Mouse (Mus musculus): ENCODE results near the gene Gm10959. TPM values are rescaled to one million over a fixed set of nuclear protein-coding genes. Genes with fewer than 3 reads are reported as not detected.
"Not testable (repeated sequence)": the region's sequence is repeated elsewhere in the genome, so short reads cannot be mapped to it uniquely, and the experiment has no call there.

Gm10959 gene
- not detected in 2 replicates for polyA plus RNA-seq (2014; fragmentation: Nextera tagmentation; extraction: Ambion mirVana)

DNA sequence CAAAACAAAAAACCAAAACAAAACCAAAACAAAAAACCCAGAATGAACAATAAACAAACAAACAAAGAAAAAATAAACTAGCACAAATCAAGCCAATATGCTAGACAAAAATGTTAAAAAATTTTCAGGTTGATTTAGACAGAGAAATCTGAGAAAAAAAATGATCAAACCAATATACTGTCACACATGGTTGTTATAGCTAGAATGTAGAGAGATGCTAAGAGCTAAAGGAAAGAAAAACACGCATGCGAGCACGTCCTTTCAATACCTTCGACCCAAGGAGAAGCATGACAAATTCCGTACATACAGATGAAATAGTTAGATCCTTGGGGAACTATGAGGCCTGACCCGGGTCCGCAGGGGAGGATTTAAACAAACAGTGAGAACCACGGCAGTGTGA is at the start of gene Gm10959:
Gene Gm10959, minus strand, starts transcription at position 101 of the 400 bp plus-strand sequence.
- Histone ChIP-seq H3K36me3 (ENCODE audit: control insufficient read depth, insufficient read depth, low read length) (no peaks in the 10 kb centered on the region), H3K4me3 (ENCODE audit: low read depth, low read length) (no peak within 1 kb of the TSS), H3K9me3 (ENCODE audit: control insufficient read depth, low read length) (no peaks in the 10 kb centered on the region), H3K4me2 (no peak within 1 kb of the TSS), H3K4me1 (replicated peaks; ENCODE audit: control insufficient read depth, insufficient read depth, low read length) (peaks cover 5% of the 10 kb centered on the region), H3K27me3 (replicated peaks; ENCODE audit: control insufficient read depth, insufficient read depth, low read length) (no peaks in the 10 kb centered on the region), H3K9ac (ENCODE audit: low read depth, low read length) (no peak within 1 kb of the TSS), H3K27ac (ENCODE audit: low read depth, low read length) (no peak within 1 kb of the TSS)
- 89% methylated on average over 8 of the region's 8 CpGs for WGBS
- no peak for DNase-seq (ENCODE audit: low spot score)
- no peak for ATAC-seq (replicated peaks; ENCODE audit: low FRiP score)

DNA sequence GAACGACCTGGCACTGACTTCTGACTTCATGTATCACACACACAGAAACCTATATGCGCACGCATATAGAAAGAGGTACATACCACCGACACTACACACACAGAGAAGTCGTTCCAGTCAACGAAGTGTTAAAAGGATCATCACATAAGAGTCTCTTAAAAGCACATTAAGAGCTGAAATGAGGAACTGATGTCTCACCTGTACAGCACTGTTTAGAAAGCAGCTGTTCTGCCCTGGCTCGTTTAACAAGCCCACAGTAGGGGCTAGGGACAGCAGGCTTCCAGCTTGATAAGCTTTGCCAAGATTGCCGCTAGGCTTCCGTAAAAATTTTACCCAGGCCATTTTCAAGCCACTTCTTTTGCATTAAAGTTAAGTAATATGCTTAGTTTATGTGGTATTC is 49.2 kb upstream of the Gm10959 start:
- DNase-seq (ENCODE audit: low spot score) (no peak), ATAC-seq (replicated peaks; ENCODE audit: low FRiP score) (no peak)
- Histone ChIP-seq H3K4me3 (ENCODE audit: low read depth, low read length) (no peak overlapping the region), H3K9me3 (ENCODE audit: control insufficient read depth, low read length) (no peaks in the 10 kb centered on the region), H3K27me3 (replicated peaks; ENCODE audit: control insufficient read depth, insufficient read depth, low read length) (no peaks in the 10 kb centered on the region), H3K27ac (ENCODE audit: low read depth, low read length) (no peak overlapping the region), H3K4me1 (replicated peaks; ENCODE audit: control insufficient read depth, insufficient read depth, low read length) (no peaks in the 10 kb centered on the region), H3K4me2 (no peak overlapping the region), H3K9ac (ENCODE audit: low read depth, low read length) (no peak overlapping the region), H3K36me3 (ENCODE audit: control insufficient read depth, insufficient read depth, low read length) (0 out of 2 replicates have a peak, but pooled peaks cover 4% of the 10 kb centered on the region)
- WGBS: 89% methylated on average over 9 of the region's 9 CpGs

DNA sequence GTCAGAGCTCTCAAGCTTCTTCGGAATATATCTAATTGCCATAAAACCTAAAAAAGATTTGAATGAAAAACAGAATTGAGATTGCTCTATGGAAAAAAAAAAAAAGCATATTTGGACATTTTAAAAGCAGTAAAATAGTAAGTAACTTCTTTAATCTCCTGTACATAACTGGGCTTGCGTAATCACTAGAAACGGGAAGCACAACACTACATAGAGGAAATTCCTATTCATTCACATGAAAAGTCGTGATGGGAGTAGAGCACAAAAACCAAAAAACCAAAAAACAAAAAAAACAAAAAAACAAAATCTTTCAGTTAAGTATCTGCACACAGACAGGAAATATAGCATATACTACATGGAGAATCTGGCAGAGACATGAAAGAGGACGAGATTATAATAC is 45.1 kb upstream of the Gm10959 start:
- no peak for ATAC-seq (replicated peaks; ENCODE audit: low FRiP score)
- WGBS: 81% methylated on average over 5 of the region's 5 CpGs
- Histone ChIP-seq H3K9me3 (ENCODE audit: control insufficient read depth, low read length) (no peaks in the 10 kb centered on the region), H3K9ac (ENCODE audit: low read depth, low read length) (no peak overlapping the region), H3K4me1 (replicated peaks; ENCODE audit: control insufficient read depth, insufficient read depth, low read length) (no peaks in the 10 kb centered on the region), H3K36me3 (ENCODE audit: control insufficient read depth, insufficient read depth, low read length) (peaks cover 10% of the 10 kb centered on the region; the same call in 1 of the 2 replicates), H3K27me3 (replicated peaks; ENCODE audit: control insufficient read depth, insufficient read depth, low read length) (no peaks in the 10 kb centered on the region), H3K4me3 (ENCODE audit: low read depth, low read length) (no peak overlapping the region), H3K27ac (ENCODE audit: low read depth, low read length) (no peak overlapping the region), H3K4me2 (no peak overlapping the region)
- no peak for DNase-seq (ENCODE audit: low spot score)

DNA sequence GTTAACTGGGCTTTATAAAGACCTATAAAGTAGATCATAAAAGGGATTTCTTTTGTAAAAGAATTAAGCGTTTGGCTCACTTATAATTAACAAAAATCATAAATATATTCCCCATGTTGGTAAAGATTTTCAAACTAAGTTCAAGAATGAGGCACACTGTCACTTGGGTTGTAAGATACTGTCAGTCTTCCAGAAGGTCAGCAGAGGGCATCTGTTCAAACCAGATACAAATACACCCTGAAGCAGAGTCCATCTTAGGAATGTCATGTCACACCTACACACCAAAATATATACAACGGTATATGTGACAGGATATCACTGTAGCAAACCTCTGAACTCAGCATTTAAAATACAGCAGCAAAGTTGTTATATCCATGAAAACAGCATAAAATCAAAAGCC is 31.0 kb upstream of the Gm10959 start:
- Histone ChIP-seq H3K36me3 (ENCODE audit: control insufficient read depth, insufficient read depth, low read length) (peaks cover 6% of the 10 kb centered on the region), H3K4me1 (replicated peaks; ENCODE audit: control insufficient read depth, insufficient read depth, low read length) (no peaks in the 10 kb centered on the region), H3K27me3 (replicated peaks; ENCODE audit: control insufficient read depth, insufficient read depth, low read length) (no peaks in the 10 kb centered on the region), H3K9me3 (ENCODE audit: control insufficient read depth, low read length) (no peaks in the 10 kb centered on the region), H3K9ac (ENCODE audit: low read depth, low read length) (no peak overlapping the region), H3K4me2 (no peak overlapping the region), H3K4me3 (ENCODE audit: low read depth, low read length) (no peak overlapping the region), H3K27ac (ENCODE audit: low read depth, low read length) (no peak overlapping the region)
- no peak for ATAC-seq (replicated peaks; ENCODE audit: low FRiP score)
- DNase-seq (ENCODE audit: low spot score): no peak
- WGBS: 85% methylated on average over 2 of the region's 2 CpGs

DNA sequence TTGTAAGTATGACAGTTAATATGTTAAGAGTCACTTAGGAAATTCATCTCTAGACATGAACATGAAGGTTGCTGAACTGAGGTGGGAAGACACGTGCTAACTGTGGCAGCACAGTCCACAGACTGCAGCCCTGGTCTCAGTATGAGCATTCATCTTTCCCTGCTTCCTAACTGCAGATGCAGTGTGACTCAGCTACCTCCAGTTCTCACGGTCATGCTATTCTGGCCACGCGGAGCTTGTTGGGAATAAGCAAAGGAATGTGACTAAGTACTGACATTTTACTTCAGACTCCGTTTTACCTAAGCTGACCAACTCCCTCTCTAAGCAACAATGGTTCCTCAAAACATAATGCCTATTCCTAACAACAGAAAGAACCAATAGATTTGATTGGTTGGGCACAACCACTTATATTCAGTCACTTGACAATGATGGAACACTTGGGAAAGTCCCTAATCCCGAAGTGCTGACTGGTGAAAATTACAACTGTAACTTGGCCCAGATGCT is 24.3 kb upstream of the Gm10959 start:
- no peak overlapping the region for H3K27ac ChIP-seq (ENCODE audit: low read depth, low read length)
- WGBS: 81% methylated on average over 6 of the region's 6 CpGs
- H3K27me3 ChIP-seq (replicated peaks; ENCODE audit: control insufficient read depth, insufficient read depth, low read length): no peaks in the 10 kb centered on the region
- no peak overlapping the region for H3K4me3 ChIP-seq (ENCODE audit: low read depth, low read length)
- H3K36me3 ChIP-seq (ENCODE audit: control insufficient read depth, insufficient read depth, low read length): no peaks in the 10 kb centered on the region
- H3K9me3 ChIP-seq (ENCODE audit: control insufficient read depth, low read length): no peaks in the 10 kb centered on the region
- H3K9ac ChIP-seq (ENCODE audit: low read depth, low read length): no peak overlapping the region
- no peaks in the 10 kb centered on the region for H3K4me1 ChIP-seq (replicated peaks; ENCODE audit: control insufficient read depth, insufficient read depth, low read length)
- DNase-seq (ENCODE audit: low spot score): no peak
- no peak for ATAC-seq (replicated peaks; ENCODE audit: low FRiP score)
- no peak overlapping the region for H3K4me2 ChIP-seq

DNA sequence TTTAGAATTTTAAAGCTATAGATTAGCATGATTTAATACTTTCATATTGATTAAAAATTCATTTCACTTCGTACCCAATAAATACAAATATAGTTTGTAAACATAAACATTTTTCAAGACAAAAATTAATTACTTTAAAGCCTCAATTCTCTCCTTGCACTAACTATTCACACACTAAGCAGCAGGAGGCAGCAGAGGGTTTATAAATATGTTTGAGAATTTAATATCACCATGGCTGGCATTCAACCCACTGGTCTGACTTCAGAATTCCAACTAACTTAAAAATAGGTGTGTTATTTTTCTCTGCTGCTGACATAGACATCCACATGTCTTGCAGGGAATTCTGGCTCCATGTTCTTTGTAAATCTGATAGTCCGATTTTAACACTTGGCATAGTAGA is 20.1 kb upstream of the Gm10959 start:
- no peak overlapping the region for H3K27ac ChIP-seq (ENCODE audit: low read depth, low read length)
- H3K36me3 ChIP-seq (ENCODE audit: control insufficient read depth, insufficient read depth, low read length): no peaks in the 10 kb centered on the region
- no peaks in the 10 kb centered on the region for H3K27me3 ChIP-seq (replicated peaks; ENCODE audit: control insufficient read depth, insufficient read depth, low read length)
- H3K9me3 ChIP-seq (ENCODE audit: control insufficient read depth, low read length): no peaks in the 10 kb centered on the region
- no peak overlapping the region for H3K9ac ChIP-seq (ENCODE audit: low read depth, low read length)
- no peaks in the 10 kb centered on the region for H3K4me1 ChIP-seq (replicated peaks; ENCODE audit: control insufficient read depth, insufficient read depth, low read length)
- DNase-seq (ENCODE audit: low spot score) (no peak), ATAC-seq (replicated peaks; ENCODE audit: low FRiP score) (no peak)
- no peak overlapping the region for H3K4me3 ChIP-seq (ENCODE audit: low read depth, low read length)
- WGBS: 71% methylated on average over 2 of the region's 2 CpGs
- H3K4me2 ChIP-seq: no peak overlapping the region

DNA sequence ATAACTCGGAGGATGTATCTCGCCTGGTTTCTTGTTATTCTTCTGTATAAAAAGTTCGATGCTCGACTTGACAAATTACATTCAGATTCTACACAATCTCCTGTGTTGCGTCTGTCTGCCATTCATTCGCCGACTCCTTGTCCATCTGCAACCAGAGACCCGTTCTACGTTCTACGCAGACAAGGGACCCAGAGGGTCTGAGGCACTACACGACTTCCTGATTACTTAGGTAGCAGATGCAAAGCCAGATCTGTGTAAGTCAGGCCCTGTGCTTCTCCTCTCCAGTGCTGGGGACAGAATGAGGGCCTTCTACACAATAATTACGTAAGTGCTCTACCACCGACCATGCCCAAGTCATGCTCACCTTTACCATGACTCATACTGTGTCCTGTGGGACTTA is 18.0 kb upstream of the Gm10959 start:
- not testable (repeated sequence) for H3K27ac ChIP-seq (ENCODE audit: low read depth, low read length); ATAC-seq (replicated peaks; ENCODE audit: low FRiP score); H3K9ac ChIP-seq (ENCODE audit: low read depth, low read length); H3K4me2 ChIP-seq; H3K4me3 ChIP-seq (ENCODE audit: low read depth, low read length); H3K4me1 ChIP-seq (replicated peaks; ENCODE audit: control insufficient read depth, insufficient read depth, low read length); H3K27me3 ChIP-seq (replicated peaks; ENCODE audit: control insufficient read depth, insufficient read depth, low read length); DNase-seq (ENCODE audit: low spot score); H3K9me3 ChIP-seq (ENCODE audit: control insufficient read depth, low read length); H3K36me3 ChIP-seq (ENCODE audit: control insufficient read depth, insufficient read depth, low read length)
- WGBS: 89% methylated on average over 13 of the region's 13 CpGs

DNA sequence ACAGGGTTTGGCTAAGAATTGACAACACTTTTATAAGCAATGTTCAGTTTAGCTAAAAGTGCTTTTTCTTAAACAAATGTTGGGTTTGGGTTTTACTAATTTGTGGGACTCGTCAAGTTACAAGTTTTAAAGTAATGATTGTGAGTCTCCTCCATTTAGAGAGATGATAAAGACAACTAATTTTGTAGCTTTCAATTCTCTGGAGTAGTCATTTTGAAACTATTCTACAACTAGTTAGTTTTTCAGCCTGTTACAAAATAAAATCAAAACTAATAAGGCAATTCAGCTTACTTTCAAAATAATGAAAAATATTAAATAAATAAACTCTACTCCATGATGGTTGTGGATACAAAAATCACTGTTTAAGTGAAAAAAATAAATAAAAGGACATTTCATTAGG is 13.3 kb upstream of the Gm10959 start:
- no peak for DNase-seq (ENCODE audit: low spot score)
- Histone ChIP-seq H3K27me3 (replicated peaks; ENCODE audit: control insufficient read depth, insufficient read depth, low read length) (no peaks in the 10 kb centered on the region), H3K4me1 (replicated peaks; ENCODE audit: control insufficient read depth, insufficient read depth, low read length) (no peaks in the 10 kb centered on the region), H3K4me3 (ENCODE audit: low read depth, low read length) (no peak overlapping the region), H3K36me3 (ENCODE audit: control insufficient read depth, insufficient read depth, low read length) (no peaks in the 10 kb centered on the region), H3K27ac (ENCODE audit: low read depth, low read length) (no peak overlapping the region), H3K9ac (ENCODE audit: low read depth, low read length) (no peak overlapping the region), H3K4me2 (no peak overlapping the region), H3K9me3 (ENCODE audit: control insufficient read depth, low read length) (no peaks in the 10 kb centered on the region)
- no peak for ATAC-seq (replicated peaks; ENCODE audit: low FRiP score)
- 79% methylated on average over 1 of the region's 1 CpGs for WGBS

DNA sequence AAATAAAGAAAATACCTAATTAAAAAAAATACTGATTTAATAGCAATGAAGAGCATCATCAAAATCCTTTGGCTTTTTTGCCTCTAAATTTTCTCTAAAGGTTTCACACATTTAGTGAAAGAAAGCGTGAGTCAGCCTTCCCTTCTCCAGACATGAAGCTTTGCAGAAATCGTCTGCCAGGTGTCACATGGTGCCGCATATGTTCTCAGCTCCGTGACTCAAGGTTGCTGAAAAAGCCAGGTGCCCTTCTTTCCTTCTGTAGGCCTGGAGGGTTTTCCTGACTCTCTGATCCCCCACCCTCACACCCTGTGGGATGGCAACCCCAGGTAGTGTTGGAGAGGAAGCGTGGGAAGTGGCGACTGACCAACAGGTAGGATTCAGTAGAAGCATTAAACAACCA is 10.6 kb upstream of the Gm10959 start:
- Histone ChIP-seq H3K4me1 (replicated peaks; ENCODE audit: control insufficient read depth, insufficient read depth, low read length) (no peaks in the 10 kb centered on the region), H3K4me2 (no peak overlapping the region), H3K9ac (ENCODE audit: low read depth, low read length) (no peak overlapping the region), H3K27ac (ENCODE audit: low read depth, low read length) (no peak overlapping the region), H3K9me3 (ENCODE audit: control insufficient read depth, low read length) (no peaks in the 10 kb centered on the region), H3K36me3 (ENCODE audit: control insufficient read depth, insufficient read depth, low read length) (0 out of 2 replicates have a peak, but pooled peaks cover 4% of the 10 kb centered on the region), H3K4me3 (ENCODE audit: low read depth, low read length) (no peak overlapping the region), H3K27me3 (replicated peaks; ENCODE audit: control insufficient read depth, insufficient read depth, low read length) (no peaks in the 10 kb centered on the region)
- DNase-seq (ENCODE audit: low spot score) (no peak), ATAC-seq (replicated peaks; ENCODE audit: low FRiP score) (no peak)
- 93% methylated on average over 6 of the region's 6 CpGs for WGBS

All from liver, embryonic 11.5 days (tissue).